Mouse (Mus musculus) hindbrain, embryonic 12.5 days (tissue): ENCODE measurements around the gene Foxl2. TPM values are rescaled to one million over a fixed set of nuclear protein-coding genes. Genes with fewer than 3 reads are reported as not detected.

Experiments used
- ATAC-seq: fragments of 200-750 bp; cut with Nextera tagmentation; 2 replicates; pipeline ENCODE4 v1.8.0; 2017; ENCODE audit warnings: moderate TSS enrichment; ENCODE audit not compliant: low FRiP score
- H3K27ac ChIP-seq: fragments of 300-500 bp; sonication (generic); 2 replicates; pipeline ENCODE4 v1.5.1; 2016; ENCODE audit warnings: mild to moderate bottlenecking
- H3K27me3 ChIP-seq: fragments of 300-500 bp; sonication (generic); 2 replicates; pipeline ENCODE4 v1.6.1; 2016; ENCODE audit warnings: mild to moderate bottlenecking
- H3K36me3 ChIP-seq: fragments of 300-500 bp; sonication (generic); 2 replicates; pipeline ENCODE4 v1.6.1; 2016; ENCODE audit warnings: mild to moderate bottlenecking
- H3K4me1 ChIP-seq: fragments of 300-500 bp; sonication (generic); 2 replicates; pipeline ENCODE4 v1.6.1; 2016
- H3K4me2 ChIP-seq: fragments of 300-500 bp; sonication (generic); replicated peaks from 2 replicates; pipeline ENCODE4 v1.6.1; 2016; ENCODE audit warnings: mild to moderate bottlenecking
- H3K4me3 ChIP-seq: fragments of 300-500 bp; sonication (generic); 2 replicates; pipeline ENCODE4 v1.5.1; 2016; ENCODE audit warnings: mild to moderate bottlenecking
- H3K9ac ChIP-seq: fragments of 300-500 bp; sonication (generic); 2 replicates; pipeline ENCODE4 v1.6.1; 2016; ENCODE audit warnings: mild to moderate bottlenecking, moderate library complexity
- H3K9me3 ChIP-seq: fragments of 300-500 bp; sonication (generic); replicated peaks from 2 replicates; pipeline ENCODE4 v1.6.1; 2016; ENCODE audit warnings: mild to moderate bottlenecking
- WGBS: fragments of 180-500 bp; shearing (Covaris S2); methylation state at CpG from one replicate; pipeline ENCODE4 v1.1.7; 2016; 5-methylcytosine and 5-hydroxymethylcytosine counted together
- polyA plus RNA-seq: library from polyadenylated mRNA; unstranded; fragments of >200 nt; fragmentation: Nextera tagmentation; extraction: Ambion mirVana; gene quantifications from 2 replicates; pipeline ENCODE4 v1.2.1, GENCODE M21; 2016

Foxl2 gene
- polyA plus RNA-seq: 1.6 and 2.0 TPM in 2 replicates

DNA sequence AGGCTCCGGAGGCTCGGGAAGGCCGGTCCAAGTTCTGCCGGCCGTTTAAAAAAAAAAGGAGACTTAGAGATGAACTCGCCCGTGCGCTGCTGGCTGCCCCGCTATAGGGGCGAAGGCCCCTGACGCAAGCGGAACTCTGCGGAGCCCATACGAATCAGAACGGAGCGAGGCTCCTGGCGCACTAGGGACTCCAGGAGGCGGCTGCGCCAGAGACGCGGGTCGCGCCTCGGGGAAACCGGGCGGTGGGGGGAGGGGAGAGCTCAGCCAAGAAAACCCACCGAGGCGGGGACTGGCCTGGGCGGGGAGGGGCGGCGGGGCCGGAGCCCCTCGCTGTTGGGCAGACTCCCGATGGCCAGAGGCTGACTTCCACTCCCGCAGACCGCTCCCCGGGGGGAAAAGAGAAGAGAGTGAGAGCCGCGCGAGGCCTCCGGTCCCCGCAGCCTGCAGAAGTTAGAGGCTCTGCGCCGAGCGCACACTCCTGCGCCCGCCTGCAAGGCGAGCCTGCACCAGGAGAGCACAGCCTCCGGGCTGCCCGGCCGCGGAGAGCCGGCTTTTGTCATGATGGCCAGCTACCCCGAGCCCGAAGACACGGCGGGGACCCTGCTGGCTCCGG lies at the start of gene Foxl2:
Gene Foxl2 (plus strand): TSS at position 186 of the 613 bp plus-strand sequence.
- peak within 1 kb of the TSS; percentile 75 for H3K4me2 ChIP-seq
- ATAC-seq: peak; percentile 41
- WGBS: under 1% methylated on average over 54 of the region's 58 CpGs
- peak within 1 kb of the TSS; percentile 30 for H3K27ac ChIP-seq
- peak within 1 kb of the TSS; percentile 59 for H3K9ac ChIP-seq
- H3K4me3 ChIP-seq: peak within 1 kb of the TSS; percentile 40
- peaks cover 90% of the 10 kb centered on the region for H3K27me3 ChIP-seq
- H3K36me3 ChIP-seq: no peaks in the 10 kb centered on the region
- H3K9me3 ChIP-seq: no peaks in the 10 kb centered on the region
- H3K4me1 ChIP-seq: peaks cover 31% of the 10 kb centered on the region

DNA sequence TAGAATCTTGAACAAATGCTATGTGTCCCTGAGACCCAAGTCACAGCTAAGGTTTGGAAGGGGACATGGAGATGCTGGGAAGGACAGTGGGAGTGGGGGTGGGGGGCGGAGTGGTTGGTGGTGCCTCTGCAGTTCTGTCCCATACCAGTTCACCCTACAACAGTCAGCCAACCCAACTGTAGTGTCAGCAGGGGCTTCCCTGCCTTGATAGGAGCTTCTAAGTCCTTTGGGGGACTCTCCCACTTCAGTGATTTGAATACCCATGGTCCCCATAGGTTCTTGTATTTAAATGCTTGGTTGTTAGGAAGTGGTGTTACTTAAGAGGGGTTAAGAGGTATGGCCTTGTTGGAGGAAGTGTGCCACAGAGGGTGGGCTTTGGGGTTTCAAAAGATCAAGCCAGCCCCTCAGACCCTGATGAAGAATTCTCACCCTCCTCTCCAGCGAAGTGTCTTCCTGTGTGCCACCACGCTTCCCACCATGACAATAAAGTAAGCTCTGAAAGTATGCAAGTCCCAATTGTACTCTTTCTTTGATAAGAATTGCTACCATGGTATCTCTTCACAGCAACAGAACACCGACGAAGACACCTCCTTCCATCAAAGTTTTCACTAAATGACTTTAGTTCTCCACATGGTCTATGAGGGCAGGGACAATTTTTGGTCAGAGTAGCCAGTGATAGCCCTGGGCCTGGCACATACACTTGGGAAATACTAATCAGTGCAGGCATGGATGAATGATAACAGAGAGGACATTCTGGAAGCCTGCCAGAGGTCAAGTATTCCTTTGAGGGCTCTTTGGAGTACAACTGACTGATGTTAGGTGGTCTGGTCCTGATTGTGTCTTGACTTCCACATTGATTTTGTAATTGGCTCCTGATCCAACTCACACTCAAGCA lies 34.2 kb upstream of the Foxl2 start:
- H3K9me3 ChIP-seq: no peaks in the 10 kb centered on the region
- H3K4me3 ChIP-seq: no peak overlapping the region
- H3K36me3 ChIP-seq: no peaks in the 10 kb centered on the region
- H3K9ac ChIP-seq: no peak overlapping the region
- no peak overlapping the region for H3K4me2 ChIP-seq
- no peaks in the 10 kb centered on the region for H3K27me3 ChIP-seq
- ATAC-seq: no peak
- no peak overlapping the region for H3K27ac ChIP-seq
- H3K4me1 ChIP-seq: peaks cover 5% of the 10 kb centered on the region
- WGBS: 90% methylated on average over 5 of the region's 5 CpGs

DNA sequence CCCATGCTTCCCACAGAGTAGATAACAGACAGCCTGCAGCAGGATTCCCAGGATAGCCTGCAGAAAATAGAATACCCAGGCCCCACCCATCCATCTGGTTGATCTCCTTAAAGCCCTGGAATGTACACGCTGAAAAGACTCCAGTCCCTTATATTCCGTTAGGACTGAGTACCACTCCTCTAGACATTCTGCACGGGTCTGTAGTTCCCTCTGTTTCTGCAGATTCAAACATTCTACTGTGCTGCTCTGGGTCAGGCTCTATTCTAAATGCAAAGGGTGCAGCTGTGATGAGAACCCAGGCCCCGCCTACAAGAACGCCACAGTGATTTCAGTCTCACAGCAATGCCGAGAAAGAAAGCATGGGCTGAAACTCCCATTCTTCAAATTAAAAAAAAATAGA lies 32.0 kb upstream of the Foxl2 start:
- 33% methylated on average over 6 of the region's 6 CpGs for WGBS
- ATAC-seq: no peak
- H3K4me3 ChIP-seq: no peak overlapping the region
- H3K9ac ChIP-seq: no peak overlapping the region
- H3K9me3 ChIP-seq: no peaks in the 10 kb centered on the region
- H3K4me2 ChIP-seq: no peak overlapping the region
- peaks cover 5% of the 10 kb centered on the region for H3K4me1 ChIP-seq
- H3K36me3 ChIP-seq: no peaks in the 10 kb centered on the region
- H3K27me3 ChIP-seq: no peaks in the 10 kb centered on the region
- H3K27ac ChIP-seq: no peak overlapping the region

DNA sequence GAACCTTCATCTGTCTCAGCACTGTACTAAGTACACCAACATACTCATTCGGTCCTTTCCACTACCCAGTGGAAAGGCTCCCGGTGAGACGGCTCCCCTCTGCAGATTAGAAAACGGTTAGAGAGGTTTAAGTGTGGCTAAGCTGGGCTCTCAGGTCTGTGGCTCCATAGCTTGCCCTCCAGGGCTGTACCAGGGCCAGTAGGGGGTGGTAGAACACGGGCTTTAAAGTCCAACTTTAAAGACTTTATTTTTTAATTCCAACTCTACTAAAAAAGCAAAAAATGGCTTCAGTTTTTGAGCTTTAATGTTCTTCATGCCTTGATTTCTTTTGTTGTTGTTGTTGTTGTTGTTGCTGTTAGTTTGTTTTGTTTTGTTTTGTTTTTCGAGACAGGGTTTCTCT lies 30.9 kb upstream of the Foxl2 start:
- Histone ChIP-seq H3K27ac (no peak overlapping the region), H3K4me2 (no peak overlapping the region), H3K4me1 (peaks cover 5% of the 10 kb centered on the region), H3K9ac (no peak overlapping the region), H3K4me3 (no peak overlapping the region), H3K27me3 (no peaks in the 10 kb centered on the region), H3K36me3 (no peaks in the 10 kb centered on the region), H3K9me3 (no peaks in the 10 kb centered on the region)
- ATAC-seq: no peak
- WGBS: 66% methylated on average over 6 of the region's 6 CpGs

DNA sequence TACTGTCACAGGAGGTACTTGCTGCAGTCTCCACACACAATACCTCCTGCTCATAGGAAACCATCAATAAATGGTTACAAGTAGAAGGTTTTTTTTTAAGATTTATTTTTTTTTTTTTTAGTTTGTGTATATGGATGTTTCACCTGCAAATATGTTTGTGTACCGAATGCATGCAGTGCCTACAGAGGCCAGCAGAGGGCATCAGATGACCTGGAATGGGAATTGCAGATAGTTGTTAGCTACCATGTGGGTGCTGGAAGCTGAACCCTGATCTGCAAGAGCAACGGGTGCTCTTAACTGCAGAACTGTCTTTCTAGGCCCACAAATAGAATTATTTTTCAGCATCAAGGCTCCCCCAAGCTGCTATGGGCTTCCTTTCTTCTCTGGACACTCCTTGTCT lies 25.6 kb upstream of the Foxl2 start:
- no peak overlapping the region for H3K4me3 ChIP-seq
- WGBS: 87% methylated on average over 2 of the region's 2 CpGs
- no peak for ATAC-seq
- no peaks in the 10 kb centered on the region for H3K9me3 ChIP-seq
- H3K27me3 ChIP-seq: peaks cover 3% of the 10 kb centered on the region; the same call in 1 of the 2 replicates
- no peak overlapping the region for H3K9ac ChIP-seq
- H3K27ac ChIP-seq: no peak overlapping the region
- H3K36me3 ChIP-seq: no peaks in the 10 kb centered on the region
- H3K4me1 ChIP-seq: 0 out of 2 replicates have a peak, but pooled peaks cover 5% of the 10 kb centered on the region
- H3K4me2 ChIP-seq: no peak overlapping the region

DNA sequence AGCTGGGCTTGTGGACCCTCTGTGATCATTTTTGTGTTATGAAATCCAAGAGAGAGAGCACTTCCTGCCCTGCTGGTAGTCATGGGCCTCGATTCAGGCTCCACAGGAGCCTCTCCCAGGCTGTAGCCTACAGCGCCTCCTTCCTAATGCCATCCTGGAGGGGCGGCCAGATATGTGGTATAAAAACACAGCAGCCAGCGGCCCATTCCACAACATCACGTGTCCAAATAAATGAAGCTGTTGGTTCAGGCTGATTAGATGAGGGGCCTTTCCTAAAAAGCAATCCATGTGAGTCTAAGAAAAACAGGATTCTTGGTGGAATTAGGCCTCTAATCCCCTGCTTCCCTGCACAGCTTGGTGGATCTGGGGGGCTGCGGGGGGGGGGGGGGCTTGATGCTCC lies 22.2 kb upstream of the Foxl2 start:
- Histone ChIP-seq H3K9me3 (no peaks in the 10 kb centered on the region), H3K27me3 (peaks cover 3% of the 10 kb centered on the region; the same call in 1 of the 2 replicates), H3K36me3 (no peaks in the 10 kb centered on the region), H3K9ac (no peak overlapping the region), H3K4me1 (peaks cover 9% of the 10 kb centered on the region; the same call in 1 of the 2 replicates), H3K27ac (no peak overlapping the region), H3K4me2 (no peak overlapping the region), H3K4me3 (no peak overlapping the region)
- ATAC-seq: no peak
- WGBS: 33% methylated on average over 6 of the region's 6 CpGs

DNA sequence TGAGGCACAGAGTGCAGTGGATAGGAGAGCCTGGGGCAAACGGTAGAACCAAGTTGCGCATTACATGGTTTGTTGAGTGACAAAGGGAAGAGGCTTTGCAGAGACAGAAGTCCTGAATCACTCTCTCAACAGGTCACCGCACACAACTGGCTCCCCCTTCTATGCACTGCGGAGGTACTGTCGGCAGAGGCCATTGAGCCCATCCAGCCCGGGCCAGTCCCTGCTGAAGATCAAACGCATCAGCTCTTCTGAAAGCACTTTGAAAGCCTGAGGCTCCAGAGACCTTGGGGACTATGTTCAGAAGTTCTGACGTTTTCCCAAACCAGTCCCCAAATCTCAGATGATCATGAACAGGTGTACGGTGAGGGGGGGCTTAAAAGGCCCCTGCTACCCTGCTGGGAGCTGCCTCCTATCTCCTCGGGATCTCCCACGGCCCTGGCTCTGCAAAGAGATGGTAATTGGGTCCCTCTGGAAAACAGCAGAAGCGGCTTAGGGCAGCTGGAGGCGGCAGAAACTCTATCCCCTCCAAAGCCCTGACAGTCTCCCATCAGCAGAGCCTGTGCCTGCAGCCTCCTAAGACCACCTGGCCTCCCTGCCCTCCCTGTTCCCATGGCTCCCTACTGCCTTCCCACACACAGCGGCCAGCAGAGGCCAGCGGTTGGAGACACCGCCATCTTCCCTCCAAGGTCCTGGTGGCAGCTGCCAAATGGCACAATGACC lies 19.7 kb upstream of the Foxl2 start:
- 21% methylated on average over 16 of the region's 16 CpGs for WGBS
- peaks cover 9% of the 10 kb centered on the region; the same call in 1 of the 2 replicates for H3K4me1 ChIP-seq
- H3K27ac ChIP-seq: no peak overlapping the region
- no peaks in the 10 kb centered on the region for H3K9me3 ChIP-seq
- peaks cover 3% of the 10 kb centered on the region; the same call in 1 of the 2 replicates for H3K27me3 ChIP-seq
- H3K9ac ChIP-seq: no peak overlapping the region
- H3K36me3 ChIP-seq: no peaks in the 10 kb centered on the region
- no peak overlapping the region for H3K4me3 ChIP-seq
- no peak overlapping the region for H3K4me2 ChIP-seq
- ATAC-seq: no peak

DNA sequence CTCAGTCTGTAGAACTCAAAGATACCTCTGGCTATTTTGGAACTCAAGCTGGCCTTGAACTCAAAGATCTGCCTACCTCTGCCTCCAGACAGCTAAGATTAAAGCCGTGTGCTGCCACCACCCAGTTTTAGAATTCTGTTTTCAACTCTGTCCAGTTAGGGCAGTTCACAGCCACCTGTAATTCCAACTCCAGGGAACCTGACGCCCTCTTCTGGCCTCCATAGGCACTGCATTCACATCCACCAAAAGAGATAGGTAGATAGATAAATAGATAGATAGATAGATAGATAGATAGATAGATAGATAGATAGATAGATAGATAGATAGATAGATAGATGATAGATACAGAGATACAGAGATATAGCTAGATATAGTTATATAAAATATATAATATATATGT lies 15.8 kb upstream of the Foxl2 start:
- no peak overlapping the region for H3K9ac ChIP-seq
- no peaks in the 10 kb centered on the region for H3K27me3 ChIP-seq
- no peaks in the 10 kb centered on the region for H3K36me3 ChIP-seq
- H3K4me3 ChIP-seq: no peak overlapping the region
- H3K27ac ChIP-seq: no peak overlapping the region
- ATAC-seq: no peak
- H3K4me1 ChIP-seq: peaks cover 4% of the 10 kb centered on the region; the same call in 1 of the 2 replicates
- no peak overlapping the region for H3K4me2 ChIP-seq
- no peaks in the 10 kb centered on the region for H3K9me3 ChIP-seq
- WGBS: 11% methylated on average over 2 of the region's 2 CpGs

DNA sequence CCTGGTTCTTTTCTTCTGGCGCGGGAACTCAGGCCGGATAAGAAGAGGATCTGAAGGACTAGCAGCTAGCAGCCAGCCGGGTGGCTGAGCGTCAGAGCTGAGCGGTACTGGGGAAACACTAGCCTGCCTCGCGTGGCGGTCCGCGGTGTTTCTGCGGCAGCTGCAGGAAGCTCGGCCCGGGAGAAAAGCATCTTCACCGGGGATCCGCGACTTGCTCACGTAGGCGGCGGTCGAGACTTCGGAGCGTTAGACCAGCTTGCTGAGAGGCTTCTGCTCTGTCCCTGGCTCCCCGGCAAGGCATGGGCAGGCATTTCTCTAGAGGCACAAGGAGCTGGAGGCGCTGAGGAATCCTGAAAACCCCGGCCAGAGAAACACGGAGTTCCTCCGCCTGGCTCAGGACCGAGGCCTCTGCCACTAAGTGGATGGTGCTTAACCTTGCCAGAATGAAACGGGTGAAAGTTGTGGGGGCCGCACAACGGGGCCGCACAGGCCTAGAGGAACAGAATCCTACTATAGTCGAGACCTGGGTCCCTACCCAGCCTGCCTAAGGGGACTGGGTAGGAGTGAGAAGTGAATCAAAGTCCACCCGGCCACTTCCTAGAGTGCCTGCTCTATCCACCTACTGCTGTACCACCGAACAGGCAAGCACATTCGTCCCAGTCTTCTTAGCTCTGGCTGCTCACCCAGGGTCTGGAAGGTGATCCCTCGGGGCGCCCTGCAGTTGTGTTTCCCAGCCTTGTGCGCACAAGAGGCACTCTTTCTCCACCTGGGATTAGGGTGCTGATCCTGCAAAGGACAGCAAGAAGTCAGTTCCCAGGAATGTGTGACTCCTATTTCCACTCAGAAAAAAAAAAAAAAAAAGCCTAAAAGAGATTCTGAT lies 2.7 kb upstream of the Foxl2 start:
- Histone ChIP-seq H3K4me1 (peaks cover 31% of the 10 kb centered on the region), H3K9ac (no peak overlapping the region), H3K36me3 (no peaks in the 10 kb centered on the region), H3K4me2 (peak overlapping the region; percentile 42), H3K4me3 (no peak overlapping the region), H3K9me3 (no peaks in the 10 kb centered on the region), H3K27ac (no peak overlapping the region), H3K27me3 (peaks cover 87% of the 10 kb centered on the region)
- 1% methylated on average over 40 of the region's 40 CpGs for WGBS
- no peak for ATAC-seq

DNA sequence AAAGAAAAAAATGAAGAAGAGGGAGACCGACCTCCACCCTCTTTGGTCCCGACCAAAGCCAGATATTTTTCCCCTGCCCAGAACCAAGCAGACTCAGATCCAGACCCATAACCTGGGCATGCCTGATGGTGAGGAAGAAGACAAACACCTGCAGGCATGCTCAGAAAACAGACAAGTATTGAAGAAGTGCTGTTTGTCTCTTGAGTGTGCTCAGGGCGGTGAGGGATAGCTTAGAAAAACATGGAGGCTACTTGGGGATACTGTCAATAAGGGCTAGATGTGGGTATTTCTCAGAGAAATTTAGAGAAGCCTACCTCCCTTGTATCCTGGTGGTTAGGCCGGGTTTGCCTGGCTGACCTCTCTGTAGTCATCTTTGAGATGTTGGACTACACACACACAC lies 1.8 kb upstream of the Foxl2 start:
- peaks cover 85% of the 10 kb centered on the region for H3K27me3 ChIP-seq
- no peaks in the 10 kb centered on the region for H3K36me3 ChIP-seq
- ATAC-seq: no peak
- WGBS: 0% methylated on average over 4 of the region's 4 CpGs
- peaks cover 31% of the 10 kb centered on the region for H3K4me1 ChIP-seq
- no peaks in the 10 kb centered on the region for H3K9me3 ChIP-seq
- no peak overlapping the region for H3K9ac ChIP-seq
- no peak overlapping the region for H3K4me3 ChIP-seq
- no peak overlapping the region for H3K27ac ChIP-seq
- H3K4me2 ChIP-seq: no peak overlapping the region

DNA sequence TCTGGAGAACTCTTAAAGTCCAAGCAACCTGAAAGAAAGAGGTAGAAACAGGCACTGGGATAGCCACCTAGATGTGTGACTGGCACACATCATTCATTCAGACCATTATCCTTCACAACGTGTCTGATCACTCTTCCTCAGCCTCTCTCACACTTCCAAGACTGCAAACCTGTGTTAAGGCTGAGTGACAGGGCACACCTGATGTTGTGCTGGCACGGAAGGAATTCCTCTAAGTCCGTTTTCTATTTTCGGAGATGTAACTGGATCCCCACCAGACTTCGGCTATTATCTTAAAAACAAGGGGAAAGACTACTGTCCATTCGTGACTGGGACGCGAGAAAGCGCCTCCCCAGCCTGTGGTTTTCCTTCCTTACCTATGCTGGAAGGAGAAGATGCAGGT lies 1.3 kb upstream of the Foxl2 start:
- ATAC-seq: no peak
- Histone ChIP-seq H3K4me1 (peaks cover 31% of the 10 kb centered on the region), H3K36me3 (no peaks in the 10 kb centered on the region), H3K4me3 (no peak overlapping the region), H3K9ac (no peak overlapping the region), H3K27ac (no peak overlapping the region), H3K27me3 (peaks cover 86% of the 10 kb centered on the region), H3K4me2 (no peak overlapping the region), H3K9me3 (no peaks in the 10 kb centered on the region)
- WGBS: 4% methylated on average over 9 of the region's 9 CpGs
